Mouse (Mus musculus): Measurements from ENCODE around the gene Slc35d2.

Gene Slc35d2

GRCm38 (mm10) chr13:64049535-64049934 is 79.6 kb downstream of the Slc35d2 start:
- DNase-seq, result no peak

- DNase-seq, result no peak
Measured at GRCm38 (mm10) chr13:64048467-64048866, 80.7 kb downstream of the Slc35d2 start.

Measured in thymus, postnatal 25 days (tissue).